Mouse (Mus musculus): ENCODE results near the gene Dgki.

DNA sequence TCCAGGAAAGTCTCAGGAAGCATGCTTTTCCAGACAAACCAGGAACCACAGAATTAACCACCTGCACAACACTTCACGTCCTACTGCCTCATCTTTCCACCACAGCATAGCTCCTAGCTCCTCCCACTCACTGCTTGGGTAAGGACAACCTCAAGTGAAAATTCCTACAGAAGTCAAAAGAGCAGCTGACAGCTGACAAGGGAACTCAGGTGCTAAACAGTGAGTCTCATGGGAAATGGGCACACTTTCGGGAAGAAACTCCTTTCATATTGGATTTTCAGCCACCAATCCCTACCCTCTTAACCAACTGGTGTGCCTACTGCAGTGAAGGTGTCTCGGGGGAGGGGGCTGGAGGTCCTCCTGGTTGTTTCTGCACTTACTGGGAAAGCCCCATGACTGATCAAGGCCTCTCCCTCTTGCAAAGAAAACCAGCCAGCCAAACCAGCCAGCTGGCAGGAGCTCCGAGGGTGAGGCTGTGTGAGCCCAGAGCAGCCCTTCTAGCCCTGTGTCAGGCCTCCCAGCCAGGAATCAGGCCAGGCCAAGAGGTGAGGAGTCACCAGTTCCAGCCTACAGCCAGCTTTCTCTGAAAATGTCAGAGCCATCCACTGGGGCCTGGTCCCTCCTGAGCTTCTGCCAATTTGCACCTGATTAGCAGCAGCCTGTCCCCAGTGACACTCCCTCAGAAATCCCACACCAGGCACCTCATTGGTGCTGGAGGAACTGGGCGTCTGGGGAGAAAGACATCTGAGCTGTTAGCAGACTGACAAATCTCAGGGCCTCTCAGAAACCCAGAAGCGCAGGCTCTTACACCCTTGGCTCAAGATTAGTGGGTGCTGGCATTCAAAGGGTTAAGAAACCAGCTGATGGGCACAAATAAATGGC, 22.9 kb downstream of the Dgki start:
- TF ChIP-seq POLR2A (IDR thresholded peaks at IDR 0.05; ENCODE audit: insufficient read depth, low read depth, low read length) (no peak), CTCF (IDR thresholded peaks at IDR 0.05; ENCODE audit: insufficient read depth, low read depth, low read length) (no peak)
